Mouse (Mus musculus) ES-Bruce4 (cell line): ENCODE data around the gene 1700010B08Rik. TPM values are rescaled to one million over a fixed set of nuclear protein-coding genes. Genes with fewer than 3 reads are reported as not detected.

ENCODE experiments used
- H3K27ac ChIP-seq: 2 replicates; pipeline ENCODE4 v1.5.1; 2012; ENCODE audit warnings: low read length, inconsistent platforms; ENCODE audit not compliant: insufficient read depth
- H3K27me3 ChIP-seq: 2 replicates; pipeline ENCODE4 v1.6.1; 2012; ENCODE audit warnings: mild to moderate bottlenecking, low read length, inconsistent platforms; ENCODE audit not compliant: control insufficient read depth, poor library complexity, insufficient read depth, severe bottlenecking
- H3K36me3 ChIP-seq: 2 replicates; pipeline ENCODE4 v1.6.1; 2012; ENCODE audit warnings: inconsistent platforms, mild to moderate bottlenecking, low read length, moderate library complexity; ENCODE audit not compliant: control insufficient read depth, poor library complexity, insufficient read depth, severe bottlenecking
- H3K4me1 ChIP-seq: one replicate; pipeline ENCODE4 v1.8.1; 2011; ENCODE audit warnings: low read length; ENCODE audit not compliant: control insufficient read depth, insufficient read depth
- H3K4me3 ChIP-seq: 2 replicates; pipeline ENCODE4 v1.5.1; 2011; ENCODE audit warnings: low read depth, mild to moderate bottlenecking, low read length
- H3K9ac ChIP-seq: 2 replicates; pipeline ENCODE4 v1.6.1; 2012; ENCODE audit warnings: low read depth, mild to moderate bottlenecking, inconsistent platforms; ENCODE audit not compliant: poor library complexity, severe bottlenecking
- H3K9me3 ChIP-seq: replicated peaks from 2 replicates; pipeline ENCODE4 v1.6.1; 2012; ENCODE audit warnings: mild to moderate bottlenecking, low read length, inconsistent platforms; ENCODE audit not compliant: control insufficient read depth, poor library complexity, insufficient read depth, severe bottlenecking
- CTCF ChIP-seq: IDR thresholded peaks from one replicate; pipeline ENCODE4 v1.8.1; 2011; ENCODE audit warnings: low read depth, low read length
- EP300 ChIP-seq: IDR thresholded peaks from 2 replicates; pipeline ENCODE4 v1.6.1; 2011; ENCODE audit warnings: low read depth, low read length; ENCODE audit not compliant: insufficient read depth
- POLR2A ChIP-seq: IDR thresholded peaks from one replicate; pipeline ENCODE4 v1.8.1; 2011; ENCODE audit warnings: low read length; ENCODE audit not compliant: insufficient read depth
- polyA plus RNA-seq: library from polyadenylated mRNA; stranded (reverse); fragments of >200 nt; gene quantifications from 2 replicates; pipeline ENCODE4 v1.2.4, GENCODE M21; 2011; ENCODE audit warnings: low read depth; ENCODE audit not compliant: missing spikeins, insufficient read depth, insufficient read length

The 1700010B08Rik gene
- polyA plus RNA-seq, 1 experiment = not detected

- Histone ChIP-seq H3K4me1 (peaks cover 2% of the 10 kb centered on the region), H3K9me3 (no peaks in the 10 kb centered on the region), H3K27ac (no peak overlapping the region), H3K36me3 (no peaks in the 10 kb centered on the region), H3K9ac (no peak overlapping the region), H3K4me3 (no peak overlapping the region), H3K27me3 (no peaks in the 10 kb centered on the region)
- no peak for TF ChIP-seq POLR2A
- TF ChIP-seq CTCF = no peak
- TF ChIP-seq EP300 = no peak
These were observed 36.4 kb downstream of the 1700010B08Rik start for GRCm38 (mm10) chr2:173755433-173756144.

- Histone ChIP-seq H3K4me3 (no peak overlapping the region), H3K36me3 (no peaks in the 10 kb centered on the region), H3K27me3 (no peaks in the 10 kb centered on the region), H3K4me1 (peaks cover 2% of the 10 kb centered on the region), H3K9ac (no peak overlapping the region), H3K27ac (peak overlapping the region; percentile 18; the same call in 1 of the 2 replicates), H3K9me3 (no peaks in the 10 kb centered on the region)
- TF ChIP-seq EP300 = no peak
- no peak for TF ChIP-seq POLR2A
- no peak for TF ChIP-seq CTCF
These were observed 38.5 kb downstream of the 1700010B08Rik start for GRCm38 (mm10) chr2:173757624-173758155.

- Histone ChIP-seq H3K27me3 (no peaks in the 10 kb centered on the region), H3K27ac (no peak overlapping the region), H3K4me3 (no peak overlapping the region), H3K9me3 (no peaks in the 10 kb centered on the region), H3K9ac (no peak overlapping the region), H3K4me1 (peaks cover 2% of the 10 kb centered on the region), H3K36me3 (no peaks in the 10 kb centered on the region)
- no peak for TF ChIP-seq EP300
- TF ChIP-seq CTCF = no peak
- TF ChIP-seq POLR2A = no peak
These were observed 41.4 kb downstream of the 1700010B08Rik start for GRCm38 (mm10) chr2:173760607-173761006.

GRCm38 (mm10) chr2:173764629-173765028 lies 45.4 kb downstream of the 1700010B08Rik start:
- H3K36me3 ChIP-seq = no peaks in the 10 kb centered on the region
- no peaks in the 10 kb centered on the region for H3K4me1 ChIP-seq
- no peak overlapping the region for H3K9ac ChIP-seq
- H3K27me3 ChIP-seq = no peaks in the 10 kb centered on the region
- TF ChIP-seq POLR2A (no peak), EP300 (no peak), CTCF (no peak)
- H3K4me3 ChIP-seq = no peak overlapping the region
- H3K27ac ChIP-seq = no peak overlapping the region
- H3K9me3 ChIP-seq = no peaks in the 10 kb centered on the region

GRCm38 (mm10) chr2:173767959-173768595 lies 48.9 kb downstream of the 1700010B08Rik start:
- no peaks in the 10 kb centered on the region for H3K27me3 ChIP-seq
- no peak overlapping the region for H3K4me3 ChIP-seq
- peaks cover 1% of the 10 kb centered on the region for H3K4me1 ChIP-seq
- H3K9ac ChIP-seq = no peak overlapping the region
- no peaks in the 10 kb centered on the region for H3K36me3 ChIP-seq
- no peaks in the 10 kb centered on the region for H3K9me3 ChIP-seq
- H3K27ac ChIP-seq = no peak overlapping the region
- TF ChIP-seq POLR2A (no peak), CTCF (no peak), EP300 (no peak)

- H3K27me3 ChIP-seq = no peaks in the 10 kb centered on the region
- no peak overlapping the region for H3K9ac ChIP-seq
- TF ChIP-seq POLR2A (no peak), EP300 (no peak), CTCF (no peak)
- no peak overlapping the region for H3K27ac ChIP-seq
- no peak overlapping the region for H3K4me3 ChIP-seq
- H3K4me1 ChIP-seq = peaks cover 1% of the 10 kb centered on the region
- no peaks in the 10 kb centered on the region for H3K36me3 ChIP-seq
- H3K9me3 ChIP-seq = no peaks in the 10 kb centered on the region
These were observed 50.0 kb downstream of the 1700010B08Rik start for GRCm38 (mm10) chr2:173769183-173769582.
